Mouse (Mus musculus) ovary, adult 10 weeks (tissue): Measurements from ENCODE around the gene Macrod1. TPM values are rescaled to one million over a fixed set of nuclear protein-coding genes. Genes with fewer than 3 reads are reported as not detected.

Source experiments
- polyA plus RNA-seq: library from polyadenylated mRNA; stranded (reverse); fragments of 350-450 nt; fragmentation: Illumina TruSeq; extraction: RNeasy Lipid Tissue Mini Kit (QIAGEN cat#74804); gene quantifications from one replicate; pipeline ENCODE4 v1.2.3, GENCODE M21; 2014

Macrod1 gene
- 1.4 TPM for polyA plus RNA-seq

DNA sequence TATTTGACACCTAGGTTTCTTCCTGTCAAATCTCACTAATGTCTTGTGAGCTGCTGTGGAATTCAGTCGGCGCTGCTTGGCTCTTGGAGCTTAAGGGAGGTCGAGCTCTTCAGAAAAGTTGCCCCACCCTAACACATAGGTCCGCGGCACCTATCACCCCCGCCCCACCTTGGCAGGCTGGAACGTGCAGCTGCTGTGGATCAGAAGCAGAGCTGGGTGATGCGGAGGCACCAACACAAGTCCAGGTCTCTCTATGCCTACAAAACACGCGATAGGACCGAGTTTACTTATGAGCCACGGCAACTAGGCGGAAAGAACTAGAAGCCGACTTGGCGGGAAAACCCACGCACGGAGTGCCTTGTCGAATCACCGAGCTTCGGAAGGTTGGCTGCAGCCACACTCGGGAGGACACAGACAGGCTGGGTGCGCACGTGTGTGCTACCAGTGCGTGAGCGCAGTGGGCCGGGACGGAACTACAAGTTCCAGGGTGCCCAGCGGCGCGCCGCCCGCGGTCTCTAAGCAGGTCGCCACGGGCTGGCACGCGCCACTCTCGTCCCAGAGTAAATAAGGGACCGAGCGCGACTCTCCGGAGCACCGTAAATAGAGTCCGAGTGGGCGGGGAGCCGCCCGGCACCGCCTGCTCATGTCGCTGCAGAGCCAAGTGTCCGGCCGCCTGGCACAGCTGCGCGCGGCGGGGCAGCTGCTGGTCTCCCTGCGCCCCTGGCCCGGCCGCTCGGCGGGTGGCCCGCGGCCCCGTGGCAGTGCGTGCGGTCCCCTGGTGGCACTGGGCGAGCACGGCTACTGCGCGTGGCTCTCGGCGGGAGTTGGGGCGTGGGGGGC is at the start of gene Macrod1:
Gene Macrod1, plus strand, starts transcription at position 563 of the 840 bp plus-strand sequence.

DNA sequence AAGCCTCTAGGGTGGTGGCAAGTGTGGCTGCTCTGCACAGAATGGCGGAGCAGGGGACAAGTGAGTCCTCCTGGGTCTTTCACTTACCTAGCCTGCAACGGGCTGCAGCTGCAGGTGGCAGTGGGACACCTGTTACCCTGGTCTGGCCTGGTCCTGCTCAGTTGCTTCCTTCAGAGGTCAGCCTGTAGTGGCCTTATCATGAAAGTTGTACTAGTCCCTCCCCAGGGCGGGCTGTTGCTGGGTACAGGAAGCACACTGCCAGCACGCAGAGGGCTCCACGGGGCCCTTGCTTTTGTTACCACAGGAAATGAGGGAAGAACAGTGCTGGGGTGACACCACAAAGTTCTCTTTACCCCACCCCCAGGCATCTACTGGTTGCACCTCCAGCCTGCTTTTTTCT is 37.4 kb upstream of the Macrod1 start, which contains the start of gene Fermt3:
Gene Fermt3, minus strand, starts transcription at position 279 of the 400 bp plus-strand sequence.

DNA sequence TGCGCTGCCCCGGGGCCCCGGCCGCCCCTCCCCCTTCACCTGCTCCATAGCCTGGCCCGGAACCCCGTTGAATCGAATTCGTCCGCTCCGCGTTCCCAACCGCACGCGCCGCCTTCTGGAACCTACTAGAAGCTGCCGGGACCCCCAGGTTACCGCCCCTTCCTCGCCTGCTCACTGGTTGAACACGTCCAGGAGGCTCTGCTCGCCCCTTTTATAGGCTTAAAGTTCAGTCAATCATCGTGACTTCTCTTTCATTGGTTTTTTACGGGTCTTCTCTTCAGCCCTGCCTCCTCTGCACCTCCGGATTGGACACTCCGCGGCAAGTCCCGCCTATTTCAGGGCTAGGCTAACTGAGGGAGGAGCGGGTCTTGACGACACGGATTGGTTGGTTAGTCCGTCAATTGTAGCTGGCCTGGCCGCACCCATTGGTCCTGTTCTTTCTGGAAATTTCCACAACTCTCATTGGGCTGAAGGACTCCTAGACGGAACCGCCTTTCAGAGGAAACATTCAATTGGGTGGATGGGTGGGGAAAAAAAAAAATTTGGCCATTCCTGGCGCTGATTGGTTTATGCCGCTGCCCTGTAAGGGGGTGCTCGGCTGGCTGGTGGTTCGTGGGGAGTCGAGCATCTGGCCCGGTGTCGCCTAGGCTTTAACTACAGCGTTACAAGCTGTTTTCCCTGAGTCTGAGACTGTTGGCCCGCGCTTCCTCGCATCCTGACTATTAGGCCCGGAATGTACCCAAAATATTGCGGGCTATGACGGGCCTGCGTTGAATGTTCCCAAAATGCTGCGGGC is 16.6 kb upstream of the Macrod1 start, which contains the start of gene Stip1:
Gene Stip1, minus strand, starts transcription at position 127 of the 796 bp plus-strand sequence.

GRCm38 (mm10) chr19:7105544-7105943 is 48.9 kb downstream of the Macrod1 start, which contains the start of gene Flrt1:
Gene Flrt1, minus strand, starts transcription at chr19:7105729.

GRCm38 (mm10) chr19:7205753-7206736 is 149.4 kb downstream of the Macrod1 start, which contains the start of gene Otub1:
Gene Otub1, minus strand, starts transcription at chr19:7206316.

DNA sequence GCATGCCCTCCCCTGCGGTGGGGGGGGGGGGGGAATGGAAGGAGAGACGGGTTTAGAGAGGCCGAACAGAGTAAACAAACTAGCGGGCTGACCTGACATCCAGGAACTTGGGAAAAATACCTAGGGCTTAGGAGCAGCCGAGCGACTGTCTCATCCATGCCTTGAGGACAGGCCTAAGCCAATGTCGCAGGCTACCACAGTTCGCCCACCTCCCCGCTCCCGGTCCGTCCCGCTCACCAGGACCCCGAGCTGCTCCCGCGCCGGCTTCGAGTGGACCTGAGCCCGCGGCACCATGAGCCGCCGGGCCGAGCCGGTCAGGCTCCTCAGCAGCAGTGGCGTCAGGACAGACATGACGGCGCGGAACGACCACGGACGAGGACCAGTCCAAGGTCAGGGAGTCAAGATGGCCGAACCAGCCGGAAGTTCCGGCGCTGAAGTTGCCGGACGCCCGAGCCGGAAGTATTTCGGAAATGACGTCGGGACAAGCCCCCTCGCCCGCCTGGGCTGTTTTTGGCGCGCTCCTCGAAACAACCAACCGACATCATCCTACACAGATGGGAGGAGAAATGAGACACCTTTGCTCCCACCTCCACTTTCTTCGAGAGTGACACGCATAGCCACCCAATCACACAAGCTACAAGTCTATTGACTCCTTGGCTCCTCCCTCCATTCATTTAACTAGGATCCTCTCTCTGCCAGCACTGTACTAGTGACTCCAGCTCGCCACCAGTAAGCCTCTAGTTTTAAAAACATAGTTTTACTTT is 160.7 kb downstream of the Macrod1 start, which contains the start of gene Cox8a:
Gene Cox8a, minus strand, starts transcription at position 455 of the 764 bp plus-strand sequence.

GRCm38 (mm10) chr19:7240782-7241690 is 184.4 kb downstream of the Macrod1 start, which contains the start of gene Naa40:
Gene Naa40, minus strand, starts transcription at chr19:7241183.

Other genes starting within 250 kb of the Macrod1 start
- not detected for gene Rps6ka4, start 216.2 kb upstream of the Macrod1 start, polyA plus RNA-seq
- gene Ccdc88b, start 198.6 kb upstream of the Macrod1 start, polyA plus RNA-seq = not detected
- gene Trmt112, start 147.1 kb upstream of the Macrod1 start, polyA plus RNA-seq = 26.0 TPM
- 12.0 TPM for gene Prdx5, start 146.7 kb upstream of the Macrod1 start, polyA plus RNA-seq
- gene Esrra, start 135.0 kb upstream of the Macrod1 start, polyA plus RNA-seq = 0.83 TPM
- gene Catsperz, start 131.4 kb upstream of the Macrod1 start, polyA plus RNA-seq = not detected
- not detected for gene Kcnk4, start 122.3 kb upstream of the Macrod1 start, polyA plus RNA-seq
- gene Bad, start 114.9 kb upstream of the Macrod1 start, polyA plus RNA-seq = 0.71 TPM
- not detected for gene Gpr137, start 114.3 kb upstream of the Macrod1 start, polyA plus RNA-seq
- gene Ppp1r14b, start 81.8 kb upstream of the Macrod1 start, polyA plus RNA-seq = 8.7 TPM
- gene Plcb3, start 80.3 kb upstream of the Macrod1 start, polyA plus RNA-seq = 4.2 TPM
- 12.2 TPM for gene Fkbp2, start 76.3 kb upstream of the Macrod1 start, polyA plus RNA-seq
- 10.9 TPM for gene Vegfb, start 69.2 kb upstream of the Macrod1 start, polyA plus RNA-seq
- gene Dnajc4, start 64.2 kb upstream of the Macrod1 start, polyA plus RNA-seq = not detected
- gene Nudt22, start 60.7 kb upstream of the Macrod1 start, polyA plus RNA-seq = not detected
- not detected for gene Trpt1, start 60.7 kb upstream of the Macrod1 start, polyA plus RNA-seq
- not detected for gene Fermt3, start 37.3 kb upstream of the Macrod1 start, polyA plus RNA-seq
- 74.7 TPM for gene Stip1, start 16.8 kb upstream of the Macrod1 start, polyA plus RNA-seq
- gene Flrt1, start 48.9 kb downstream of the Macrod1 start, polyA plus RNA-seq = 2.1 TPM
- 22.1 TPM for gene Otub1, start 149.5 kb downstream of the Macrod1 start, polyA plus RNA-seq
- 36.3 TPM for gene Cox8a, start 160.8 kb downstream of the Macrod1 start, polyA plus RNA-seq
- 15.0 TPM for gene Naa40, start 184.4 kb downstream of the Macrod1 start, polyA plus RNA-seq
- gene Rcor2, start 210.5 kb downstream of the Macrod1 start, polyA plus RNA-seq = 0.29 TPM